Mouse (Mus musculus) heart, adult 8-10 months (tissue): Measurements from ENCODE around the gene Ccdc102a. TPM values are rescaled to one million over a fixed set of nuclear protein-coding genes. Genes with fewer than 3 reads are reported as not detected.

ENCODE experiments used
- DNase-seq: peaks from one replicate; pipeline ENCODE4 v3.0.0; 2022; ENCODE audit warnings: low spot score
- total RNA-seq, 4 experiments: library from RNA; stranded (reverse); gene quantifications; 2 replicates each; pipeline ENCODE4 v1.2.4; 2022

Gene Ccdc102a
- total RNA-seq, 4 experiments from 2014 or later = 3.0 to 5.7 (median 4.4) TPM

DNA sequence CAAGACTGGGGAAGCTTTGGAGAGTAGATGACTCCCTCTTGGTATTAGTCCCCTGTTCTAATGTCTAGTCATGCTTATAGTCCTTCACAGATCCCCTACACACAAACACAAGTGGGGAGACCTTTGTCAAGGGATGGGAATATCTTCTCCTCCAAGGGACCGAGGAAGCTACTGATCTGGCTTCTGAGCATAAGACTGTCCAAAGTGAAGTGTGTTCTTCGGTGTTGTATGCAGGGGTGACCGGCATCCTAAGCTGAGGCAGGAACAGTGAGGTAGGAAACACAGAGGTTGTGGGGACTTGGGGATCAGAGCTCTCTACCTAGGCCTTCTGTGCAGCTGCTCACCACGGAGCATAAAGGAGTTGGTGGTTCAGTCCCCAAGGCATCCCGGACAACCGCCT lies 4.3 kb upstream of the Ccdc102a start:
- DNase-seq = no peak

DNA sequence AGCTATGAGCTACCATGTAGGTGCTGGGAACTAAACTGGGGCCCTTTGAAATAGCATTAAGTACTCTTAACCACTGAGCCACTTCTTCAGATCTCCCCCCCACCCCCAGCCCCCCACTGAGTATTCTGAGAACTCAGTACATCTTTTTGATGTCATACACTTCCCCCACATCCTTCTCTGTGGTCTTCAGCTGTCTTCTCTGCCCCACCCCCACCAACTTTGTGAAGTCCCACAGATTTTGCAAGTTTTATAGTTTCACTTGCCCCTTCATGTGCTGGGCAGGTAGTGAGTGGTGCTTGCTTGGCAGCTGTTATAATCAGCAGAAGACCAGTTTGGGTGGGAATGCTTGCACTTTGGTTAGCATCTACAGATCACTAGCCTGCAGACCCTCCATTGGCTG lies 1.4 kb upstream of the Ccdc102a start:
- no peak for DNase-seq

DNA sequence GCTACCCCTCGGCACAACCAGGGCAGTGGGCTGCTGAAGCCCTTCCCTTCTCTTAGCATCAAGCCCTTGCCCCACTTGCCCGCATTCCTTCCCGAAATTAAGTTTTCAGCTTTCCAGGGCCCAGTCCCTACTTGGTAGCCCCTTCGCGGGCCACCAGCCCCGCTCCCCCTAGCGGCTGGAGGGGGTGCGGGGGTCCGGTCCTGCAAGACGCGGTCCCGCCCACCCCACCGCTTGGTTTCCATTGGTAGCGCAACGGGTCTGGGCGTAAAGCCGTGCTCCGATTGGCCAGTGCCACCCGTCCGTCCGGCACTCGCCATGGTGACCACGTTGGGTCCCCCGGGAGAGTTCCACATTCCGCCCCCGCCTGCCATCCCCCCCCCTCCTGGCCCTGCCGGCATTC lies 546 bp downstream of the Ccdc102a start:
- DNase-seq = peak; percentile 95

DNA sequence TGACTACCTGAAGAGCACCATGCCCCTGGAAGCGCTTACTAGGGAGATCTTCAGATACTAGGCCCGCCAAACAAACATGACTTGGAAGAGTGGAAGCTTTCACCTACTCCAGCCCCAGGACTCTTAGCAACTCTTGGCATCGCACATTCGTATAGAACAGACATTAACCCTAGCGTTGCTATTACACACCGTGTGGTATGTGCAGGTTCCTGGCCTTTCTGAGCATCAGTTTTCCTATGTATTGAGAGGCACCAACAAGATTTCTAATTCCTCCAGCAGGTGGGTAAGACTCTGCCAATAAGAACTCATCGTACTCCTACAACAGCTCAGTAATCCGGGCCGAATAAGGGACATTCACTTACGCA lies 956 bp downstream of the Ccdc102a start:
- DNase-seq = no peak

DNA sequence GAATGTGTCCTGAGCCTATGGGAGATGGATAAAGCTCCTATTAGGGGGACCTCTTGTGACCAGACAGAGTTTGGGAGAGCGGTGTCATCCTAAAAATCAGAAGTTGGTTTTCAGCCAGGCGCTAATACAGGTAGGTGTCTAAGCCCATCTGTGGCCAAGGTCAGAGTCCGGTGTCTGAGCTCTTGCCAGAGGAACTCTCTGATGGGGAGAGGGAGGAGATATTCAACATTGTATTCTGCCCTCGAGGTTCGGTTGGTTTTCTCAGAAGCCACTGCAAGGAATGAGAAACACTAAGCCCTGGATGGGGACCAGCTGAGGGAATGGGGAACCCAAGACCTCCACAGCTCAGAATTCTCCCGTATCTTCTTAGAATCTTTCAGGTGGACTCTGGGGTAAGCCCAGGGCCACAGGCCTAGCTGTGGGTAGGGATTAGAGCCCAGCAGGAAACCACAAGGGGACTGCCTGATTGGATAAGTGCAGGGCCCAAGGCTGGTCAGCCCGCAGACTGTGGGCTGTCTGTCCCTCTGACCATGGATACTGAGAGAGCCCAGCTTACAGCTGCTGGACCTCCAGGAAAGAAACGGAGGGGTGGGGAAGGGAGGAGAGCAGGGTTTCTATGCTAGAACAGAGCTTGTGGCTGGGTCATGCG lies 1.5 kb downstream of the Ccdc102a start:
- no peak for DNase-seq

DNA sequence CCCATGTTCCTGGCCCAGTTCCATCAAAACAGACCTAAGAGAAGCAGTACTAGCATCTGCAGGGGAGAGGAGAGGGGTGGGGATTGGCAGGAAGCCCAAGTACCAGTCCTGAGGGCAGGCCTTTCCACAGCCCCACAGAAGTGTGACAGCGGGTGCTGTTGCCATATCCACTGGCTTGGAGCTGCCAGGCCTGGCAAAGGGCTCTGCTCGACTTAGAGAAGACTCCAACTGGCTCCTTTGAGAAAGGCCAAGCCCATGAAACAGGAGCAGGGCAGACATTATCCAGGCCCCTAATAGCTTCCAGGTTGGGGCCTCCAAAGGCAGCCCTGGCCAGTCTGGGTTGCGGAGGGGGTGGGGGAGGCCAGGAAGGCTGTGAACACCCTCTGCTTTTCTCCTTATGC lies 3.2 kb downstream of the Ccdc102a start:
- no peak for DNase-seq

DNA sequence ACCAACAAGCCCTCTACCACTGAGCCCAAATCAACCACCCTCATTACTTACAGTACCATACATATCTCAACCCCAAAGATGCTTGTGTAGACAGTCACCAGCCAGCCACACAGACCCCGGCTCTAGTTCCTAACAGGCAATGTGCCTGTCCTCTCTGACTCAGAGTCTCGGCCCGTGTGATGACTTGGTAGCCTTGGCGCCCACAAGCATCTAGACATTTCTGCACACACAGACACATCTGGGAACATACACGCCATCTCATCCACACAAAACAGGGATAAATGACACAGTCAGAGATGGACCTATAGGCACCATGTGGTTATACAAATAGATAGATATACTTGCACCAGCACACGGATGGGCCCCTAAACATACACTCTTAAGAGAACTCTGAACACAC lies 3.6 kb downstream of the Ccdc102a start:
- no peak for DNase-seq

DNA sequence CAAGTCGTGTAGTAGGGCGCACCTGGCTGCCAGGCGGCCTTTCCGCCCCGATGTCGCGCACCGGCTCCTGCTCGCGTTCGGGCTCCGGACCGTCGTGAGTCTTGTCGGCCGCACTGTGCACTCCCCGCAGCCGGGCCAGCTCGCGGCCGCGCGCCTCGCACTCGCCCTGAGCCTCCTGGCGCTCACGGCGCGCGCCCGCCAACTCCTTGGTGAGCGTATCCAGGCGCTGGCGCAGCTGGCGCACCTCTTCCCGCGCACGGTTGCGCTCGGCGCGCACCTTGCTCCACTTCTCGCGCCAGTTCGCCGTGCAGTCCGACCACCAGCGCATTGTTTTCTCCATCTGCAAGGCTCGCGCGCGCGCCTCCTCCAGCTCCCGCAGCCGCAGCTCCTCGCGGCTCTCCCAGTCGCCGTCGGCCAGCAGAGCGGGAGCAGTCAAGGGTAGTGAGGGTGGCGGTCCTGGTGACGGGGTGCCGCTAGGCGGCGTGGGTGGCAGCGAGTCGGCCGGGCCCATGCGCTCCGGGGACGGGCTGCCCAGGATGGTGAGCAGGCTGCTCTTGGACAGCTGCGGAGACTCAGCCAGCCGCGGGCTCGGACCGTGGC lies 4.7 kb downstream of the Ccdc102a start:
- DNase-seq = no peak

DNA sequence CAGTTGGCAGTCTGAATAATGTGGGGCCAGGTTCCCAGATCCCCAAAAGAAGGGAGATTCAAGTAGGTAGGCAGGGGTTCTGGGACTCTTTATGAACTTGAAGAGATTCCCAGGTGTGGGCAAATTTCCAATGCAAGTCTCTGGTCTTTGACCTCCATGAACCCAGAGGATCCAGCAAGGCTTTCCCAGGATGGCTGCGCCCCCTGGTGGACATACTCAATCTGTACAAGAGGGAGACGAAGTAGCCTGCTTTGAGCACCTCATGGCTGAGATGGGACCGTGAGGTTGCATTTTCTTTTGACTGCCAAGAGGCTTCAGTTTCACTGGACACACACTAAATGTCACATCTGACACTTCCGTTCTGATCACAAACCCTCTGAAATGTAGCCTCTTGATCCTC lies 9.1 kb downstream of the Ccdc102a start:
- peak; percentile 87 for DNase-seq

DNA sequence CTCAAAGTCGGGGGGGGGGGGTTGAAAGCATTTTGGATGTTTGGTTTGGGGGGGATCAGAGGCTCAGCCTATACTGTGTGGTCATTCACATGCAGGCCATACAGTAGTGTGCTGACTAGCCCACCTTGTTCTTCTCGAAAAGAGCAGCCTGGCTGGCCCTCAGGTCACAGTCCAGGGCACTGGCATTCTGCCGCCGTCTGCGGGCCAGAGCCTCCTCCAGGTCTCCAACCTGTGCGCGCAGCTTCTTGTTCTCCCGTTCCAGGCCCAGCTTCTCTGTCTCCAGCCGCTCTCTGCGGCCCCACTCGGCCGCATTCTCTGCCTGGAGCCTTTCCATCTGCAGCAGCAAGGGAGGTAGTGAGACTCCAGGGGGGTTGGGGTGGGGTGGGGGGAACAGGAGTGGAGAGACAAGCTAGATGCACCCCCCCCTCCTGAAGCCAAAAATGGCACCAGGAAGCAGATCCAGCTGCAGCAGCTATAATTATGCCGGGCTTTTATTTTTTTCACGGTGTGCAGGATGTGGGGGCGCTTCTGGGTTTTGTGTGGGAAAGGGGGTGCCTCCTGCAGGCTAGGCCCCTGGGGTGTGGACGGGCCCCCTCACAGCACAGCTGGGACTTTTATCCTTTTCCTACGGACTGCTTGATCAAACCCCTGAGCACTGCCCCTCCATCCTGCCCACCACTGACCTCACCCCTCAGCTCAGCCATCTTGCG lies 10.2 kb downstream of the Ccdc102a start:
- peak; percentile 55 for DNase-seq

DNA sequence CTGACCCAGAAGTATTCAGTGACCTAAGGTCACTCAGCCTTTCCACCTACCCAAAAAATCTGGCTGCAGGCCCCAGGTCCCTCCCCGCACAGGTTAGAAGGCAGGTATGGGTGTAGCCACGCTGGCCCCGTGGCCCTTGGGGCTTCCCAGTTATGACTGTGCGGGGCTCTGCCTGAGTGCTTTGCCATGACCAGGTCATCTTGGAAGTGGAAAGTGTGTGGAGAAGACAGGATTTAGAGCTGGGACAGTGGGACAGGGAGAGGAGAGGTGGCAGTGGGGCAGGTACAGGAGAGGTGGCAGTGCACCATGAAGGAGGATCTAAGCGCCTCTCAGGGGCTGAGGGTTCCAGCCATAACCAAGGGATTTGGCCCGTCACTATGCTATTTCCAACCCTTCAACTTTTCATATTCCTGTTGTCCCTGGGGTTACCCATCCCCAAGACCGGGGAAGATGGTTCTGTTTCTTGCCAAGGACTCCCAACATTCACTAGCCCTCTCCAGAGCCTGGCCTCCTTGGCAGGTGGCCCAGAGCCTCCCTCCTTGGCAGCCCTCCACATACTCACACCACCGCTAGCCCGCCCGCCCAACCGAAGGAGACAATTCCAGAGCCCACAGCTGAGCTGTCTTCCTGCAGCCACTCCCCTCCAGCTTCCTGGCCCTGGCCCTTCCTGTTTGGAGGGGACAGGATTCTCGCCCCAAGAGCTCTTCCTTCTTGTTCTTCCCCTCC lies 13.3 kb downstream of the Ccdc102a start:
- peak; percentile 92 for DNase-seq

DNA sequence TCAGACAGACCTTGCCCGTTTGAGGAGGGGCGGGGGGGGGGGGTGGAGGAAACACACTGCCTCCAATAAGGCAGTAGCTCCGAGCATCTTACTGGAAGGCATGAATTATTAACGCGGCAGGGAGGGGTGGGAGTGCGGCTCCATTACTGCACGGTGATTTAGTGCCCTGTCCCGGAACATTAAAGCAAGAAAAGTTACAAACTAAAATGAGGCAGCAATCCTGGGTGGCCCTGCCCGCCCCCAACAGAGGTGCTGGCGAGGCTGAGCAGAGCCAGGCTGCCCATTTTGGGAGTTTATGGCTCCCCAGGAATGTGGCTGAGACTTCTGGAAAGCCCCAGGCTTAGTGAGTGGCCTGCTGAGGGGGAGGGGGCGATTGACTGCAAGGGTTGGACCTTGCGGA lies 14.2 kb downstream of the Ccdc102a start:
- DNase-seq = no peak

DNA sequence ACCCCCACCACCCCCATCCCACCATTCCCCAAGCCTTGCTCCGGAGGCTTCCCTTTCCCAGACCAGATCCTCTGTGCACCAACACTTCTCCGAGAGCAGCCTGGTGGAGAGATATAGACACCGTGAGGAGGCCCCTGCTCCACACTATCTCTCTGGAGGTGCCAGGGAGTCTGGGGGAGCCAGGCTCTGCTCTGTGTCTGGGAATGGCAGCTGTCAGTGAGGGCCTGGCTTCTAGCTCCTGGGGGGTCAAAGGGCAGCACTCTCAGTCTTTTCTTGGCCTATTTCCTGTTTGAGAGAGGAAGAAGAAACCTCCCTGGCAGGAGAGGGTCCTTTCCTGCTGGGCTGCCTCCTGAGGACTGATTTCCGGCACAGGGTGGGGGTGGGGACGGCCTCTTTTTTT lies 16.9 kb downstream of the Ccdc102a start:
- DNase-seq = no peak

DNA sequence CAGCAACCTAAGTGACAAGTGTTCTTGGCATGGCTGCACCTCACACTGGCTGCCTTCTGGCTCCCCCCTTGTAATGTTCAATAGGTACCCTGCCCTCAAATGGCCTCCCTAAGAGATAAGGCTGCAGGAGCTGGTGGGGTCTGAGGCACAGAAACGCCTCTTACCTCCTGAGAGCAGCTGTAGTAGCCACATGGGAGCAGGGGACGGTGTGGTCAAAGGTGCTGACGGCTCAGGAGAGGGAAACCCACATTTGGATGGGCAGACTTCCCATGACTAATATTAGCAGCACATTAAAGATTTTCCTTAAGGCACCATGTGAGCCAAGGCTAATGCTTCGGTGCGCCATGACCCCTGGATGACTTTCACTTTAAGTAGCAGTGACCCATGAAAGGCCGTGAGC lies 17.3 kb downstream of the Ccdc102a start:
- DNase-seq = no peak

DNA sequence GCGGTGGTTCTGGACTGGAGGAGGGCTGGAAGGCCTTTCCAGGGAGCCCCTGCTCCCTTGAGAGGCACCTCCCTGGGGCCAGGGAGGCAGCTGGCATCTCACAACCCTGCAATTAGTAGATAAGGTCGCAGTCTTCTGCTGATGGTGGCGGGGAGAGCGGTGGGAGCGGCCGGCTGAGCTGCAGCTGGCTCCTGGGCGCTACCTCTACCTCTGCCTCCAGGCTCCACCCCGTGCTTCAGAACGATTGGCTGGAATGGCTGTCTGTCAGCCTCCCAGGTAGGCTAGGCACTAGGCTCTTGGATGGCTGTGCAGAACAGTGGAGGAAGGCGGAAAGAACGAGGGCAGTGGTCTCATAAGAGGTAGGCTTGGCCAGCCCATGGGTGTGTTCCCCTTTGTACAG lies 18.6 kb downstream of the Ccdc102a start:
- no peak for DNase-seq

DNA sequence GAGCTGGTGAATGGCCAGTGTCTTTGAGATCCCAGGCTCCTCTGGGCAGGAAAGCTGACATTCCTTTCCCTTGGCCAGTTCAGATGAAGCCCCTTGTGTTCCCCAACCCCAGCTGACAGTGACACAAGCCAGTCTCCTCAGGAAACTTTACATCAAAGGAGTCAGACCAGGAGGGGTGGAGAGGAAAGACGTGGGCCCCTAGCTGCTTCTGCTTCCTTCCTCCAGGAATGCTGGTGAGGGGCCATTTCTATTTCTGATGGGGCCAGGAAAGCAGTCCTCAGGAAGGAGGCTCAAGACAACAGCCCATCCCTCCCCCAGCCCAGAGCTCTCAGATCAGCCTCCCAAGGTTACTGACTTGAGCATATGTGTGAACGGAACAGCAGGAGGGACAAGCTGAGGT lies 25.0 kb downstream of the Ccdc102a start:
- DNase-seq = no peak

DNA sequence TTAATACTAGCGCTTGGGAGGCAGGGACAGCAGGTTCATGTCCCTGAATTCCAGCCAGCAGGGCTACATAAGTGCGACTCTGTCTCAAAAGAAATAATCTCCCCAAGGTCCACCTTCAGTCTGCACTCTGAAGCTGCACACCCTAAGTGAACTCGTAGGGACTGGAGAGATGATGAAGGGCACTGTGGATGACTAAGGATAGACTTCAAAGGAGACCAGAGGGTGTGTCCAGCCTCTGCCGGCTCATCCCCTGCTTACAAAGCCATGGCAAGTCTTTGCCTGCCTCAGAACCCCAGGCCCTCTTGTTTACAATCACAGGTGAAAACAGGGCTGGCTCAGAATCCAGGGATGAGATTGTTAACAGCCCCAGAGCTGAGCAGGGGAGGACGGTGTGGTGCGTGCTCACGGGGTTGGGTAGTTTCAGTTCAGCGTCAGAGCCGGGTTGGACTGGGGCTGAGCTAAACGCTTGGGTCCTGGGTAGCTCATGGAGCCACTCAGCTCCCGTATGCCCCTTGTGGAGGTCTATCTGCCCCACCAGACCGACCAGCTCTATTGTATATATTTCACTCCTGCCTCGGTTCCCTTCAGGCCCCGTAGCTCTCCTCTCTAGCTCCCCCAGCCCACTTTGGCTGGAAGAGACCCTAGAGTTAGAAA lies 29.4 kb downstream of the Ccdc102a start:
- no peak for DNase-seq

DNA sequence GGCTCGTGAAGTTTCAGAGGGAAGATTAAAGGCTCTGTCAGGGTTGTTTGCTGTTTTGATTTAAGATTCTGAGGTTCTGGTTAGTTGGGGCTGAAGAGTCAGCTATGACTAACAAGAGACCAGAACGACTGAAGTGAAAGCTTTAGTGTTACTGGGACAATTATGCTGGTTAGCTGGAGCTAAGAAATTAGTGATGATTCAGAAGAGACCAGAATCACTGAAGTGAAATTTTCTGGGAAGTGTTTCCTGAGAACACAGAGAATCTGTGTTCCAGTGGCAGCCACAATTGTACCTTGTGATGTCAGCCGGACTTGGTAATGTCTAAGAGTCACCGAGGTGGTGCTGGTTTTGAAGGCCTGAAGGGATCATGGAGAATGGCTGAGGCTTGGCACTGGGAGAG lies 37.2 kb downstream of the Ccdc102a start:
- DNase-seq = no peak

DNA sequence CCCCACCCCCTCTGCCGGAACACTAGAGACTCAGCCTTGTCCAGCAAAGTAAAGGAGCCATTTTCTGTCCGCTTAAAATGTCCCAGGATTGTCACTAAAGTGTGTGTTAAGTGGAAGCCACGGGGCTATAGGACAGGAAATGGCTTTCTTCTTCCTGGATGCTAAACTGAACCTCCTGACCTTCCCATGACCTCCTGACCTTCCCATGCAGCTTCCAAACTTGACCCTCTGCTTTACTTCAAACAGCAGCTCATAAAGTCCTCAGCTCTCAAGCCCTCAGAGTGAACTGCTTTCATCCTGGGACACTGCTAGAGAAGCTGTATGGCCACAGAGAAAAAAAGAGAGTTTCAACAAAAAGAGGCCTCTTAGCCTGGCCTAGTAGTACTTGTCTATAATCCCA lies 41.1 kb downstream of the Ccdc102a start:
- DNase-seq = no peak

DNA sequence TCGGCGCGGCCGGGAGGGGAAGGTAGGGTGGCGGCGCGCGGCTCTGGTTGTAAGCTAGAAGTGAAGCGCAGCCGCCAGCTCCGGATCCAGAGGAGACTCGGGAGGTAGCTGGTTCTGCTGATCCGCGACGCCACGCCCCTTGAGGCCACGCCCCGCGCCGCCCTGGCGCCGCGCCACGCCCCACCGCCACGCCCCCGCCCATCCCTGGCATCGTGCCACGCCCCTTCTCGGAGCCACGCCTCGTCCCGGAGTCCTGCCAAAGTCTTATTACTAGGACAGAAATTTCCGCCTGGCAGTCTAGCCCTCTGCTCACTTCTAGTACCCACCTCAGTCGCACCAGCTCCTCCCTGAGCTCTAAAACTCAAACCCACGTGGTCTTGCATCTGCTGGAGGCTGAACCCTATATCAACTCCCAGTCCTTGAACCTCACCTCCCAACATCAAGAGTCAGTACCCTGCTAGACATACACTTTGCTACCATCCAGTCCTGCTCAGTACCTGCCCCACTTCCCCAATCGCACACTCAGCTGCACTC lies 41.6 kb downstream of the Ccdc102a start, which contains the start of gene Dok4:
Gene Dok4 (minus strand): TSS at position 134 of the 534 bp plus-strand sequence.
- DNase-seq = peak; percentile 84

DNA sequence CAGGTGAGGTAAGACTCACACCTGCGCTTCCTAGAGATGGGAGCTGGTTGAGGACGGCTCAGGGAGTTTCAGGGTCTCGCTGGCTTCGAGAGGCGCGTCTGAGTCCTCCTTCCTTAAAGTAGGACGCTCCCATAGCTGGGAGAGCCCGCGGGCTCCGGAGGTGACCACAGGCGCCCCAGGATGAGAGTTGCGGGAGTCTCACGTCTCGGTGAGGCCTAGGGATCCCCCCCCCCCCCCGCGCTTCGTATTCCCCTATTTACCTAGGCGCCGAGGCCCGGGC lies 42.1 kb downstream of the Ccdc102a start:
- no peak for DNase-seq
